Mouse (Mus musculus) liver, embryonic 15.5 days (tissue): ENCODE measurements at regions not wholly inside any gene's neighbourhood (a gene's known extent, or its start where the extent isn't known, plus 50 kb on each side); places are given as distances from the start of the nearest gene placed in this dataset.

Experiments used
- ATAC-seq: fragments of 200-750 bp; cut with Nextera tagmentation; 2 replicates; pipeline ENCODE4 v1.8.0; 2017; ENCODE audit warnings: moderate number of reproducible peaks, mild to moderate bottlenecking, moderate library complexity; ENCODE audit not compliant: insufficient read depth
- H3K27ac ChIP-seq: fragments of 300-500 bp; sonication (generic); replicated peaks from 2 replicates; pipeline ENCODE4 v1.5.1; 2015; ENCODE audit warnings: mild to moderate bottlenecking, inconsistent platforms
- H3K27me3 ChIP-seq: fragments of 300-500 bp; sonication (generic); 2 replicates; pipeline ENCODE4 v1.6.1; 2015; ENCODE audit warnings: mild to moderate bottlenecking, inconsistent platforms
- H3K36me3 ChIP-seq: fragments of 300-500 bp; sonication (generic); replicated peaks from 2 replicates; pipeline ENCODE4 v1.6.1; 2015; ENCODE audit warnings: moderate library complexity, mild to moderate bottlenecking, inconsistent platforms
- H3K4me1 ChIP-seq: fragments of 300-500 bp; sonication (generic); replicated peaks from 2 replicates; pipeline ENCODE4 v1.6.1; 2015; ENCODE audit warnings: inconsistent platforms
- H3K4me2 ChIP-seq: fragments of 300-500 bp; sonication (generic); 2 replicates; pipeline ENCODE4 v1.6.1; 2015; ENCODE audit warnings: moderate library complexity, mild to moderate bottlenecking, inconsistent platforms
- H3K4me3 ChIP-seq: fragments of 300-500 bp; sonication (generic); replicated peaks from 2 replicates; pipeline ENCODE4 v1.5.1; 2015; ENCODE audit warnings: mild to moderate bottlenecking, inconsistent platforms
- H3K9ac ChIP-seq: fragments of 300-500 bp; sonication (generic); 2 replicates; pipeline ENCODE4 v1.6.1; 2015; ENCODE audit warnings: moderate library complexity, mild to moderate bottlenecking, inconsistent platforms
- H3K9me3 ChIP-seq: fragments of 300-500 bp; sonication (generic); replicated peaks from 2 replicates; pipeline ENCODE4 v1.6.1; 2016; ENCODE audit warnings: inconsistent platforms
- WGBS: fragments of 180-500 bp; shearing (Covaris S2); methylation state at CpG from one replicate; pipeline ENCODE4 v1.1.7; 2015; ENCODE audit warnings: mixed read lengths; ENCODE audit not compliant: insufficient replicate concordance; 5-methylcytosine and 5-hydroxymethylcytosine counted together

DNA sequence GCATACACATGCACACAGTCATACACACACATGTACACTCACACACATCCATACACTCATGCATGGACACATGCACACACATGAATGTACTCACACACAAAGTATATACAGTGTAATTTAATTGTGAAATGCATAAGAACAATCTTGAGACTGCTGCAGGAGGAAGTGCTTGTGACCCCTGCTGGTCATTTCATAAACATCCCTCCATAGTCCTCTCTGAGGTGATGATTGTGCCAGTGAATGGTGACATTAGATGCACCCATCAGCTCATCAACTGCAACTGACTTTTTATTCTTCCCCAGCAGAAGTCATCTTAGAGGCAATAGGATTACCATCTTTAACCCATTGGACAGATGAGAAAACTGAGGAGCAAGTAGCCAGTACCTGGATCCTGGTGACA, 597.2 kb downstream of the Vrk1 start:
- H3K4me3 ChIP-seq: no peak overlapping the region
- ATAC-seq: no peak
- H3K4me2 ChIP-seq: no peak overlapping the region
- H3K9me3 ChIP-seq: no peaks in the 10 kb centered on the region
- no peak overlapping the region for H3K27ac ChIP-seq
- no peaks in the 10 kb centered on the region for H3K4me1 ChIP-seq
- no peaks in the 10 kb centered on the region for H3K27me3 ChIP-seq
- no peak overlapping the region for H3K9ac ChIP-seq
- no peaks in the 10 kb centered on the region for H3K36me3 ChIP-seq

DNA sequence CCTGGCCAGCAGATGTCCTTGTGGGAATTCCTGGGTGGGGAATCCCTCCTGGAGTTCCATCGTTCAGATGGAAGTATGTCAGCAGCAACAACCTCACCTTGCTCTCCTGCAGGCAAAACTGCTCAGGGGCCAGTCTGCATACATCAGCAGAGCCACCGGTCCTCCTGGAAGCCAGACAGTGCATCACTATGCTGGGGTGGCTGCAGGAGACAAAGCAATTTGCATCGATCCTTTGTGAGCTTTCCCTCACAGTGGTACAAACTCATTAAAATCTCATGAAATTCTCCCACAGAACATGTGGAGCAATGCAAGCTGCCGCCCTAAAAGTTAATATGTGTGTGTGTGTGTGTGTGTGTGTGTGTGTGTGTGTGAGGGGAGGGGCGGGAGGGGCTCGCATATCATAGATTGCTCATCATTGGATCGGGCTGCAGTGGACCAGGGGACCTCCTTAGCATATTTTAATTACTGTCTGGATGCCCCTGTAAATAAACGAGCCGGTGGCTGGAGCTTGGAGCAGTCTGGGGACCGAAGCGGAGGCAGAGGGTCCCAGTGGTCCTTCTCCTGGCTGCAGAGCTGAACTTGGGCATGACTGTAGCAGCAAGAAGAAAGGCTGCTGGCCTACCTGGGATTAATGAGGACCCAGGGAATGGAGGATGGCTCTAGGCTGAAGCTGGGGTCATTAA, 597.8 kb downstream of the Vrk1 start:
- ATAC-seq: no peak
- H3K36me3 ChIP-seq: no peaks in the 10 kb centered on the region
- no peak overlapping the region for H3K4me2 ChIP-seq
- H3K27me3 ChIP-seq: no peaks in the 10 kb centered on the region
- H3K4me1 ChIP-seq: no peaks in the 10 kb centered on the region
- no peak overlapping the region for H3K9ac ChIP-seq
- H3K4me3 ChIP-seq: no peak overlapping the region
- H3K9me3 ChIP-seq: no peaks in the 10 kb centered on the region
- 59% methylated on average over 11 of the region's 11 CpGs for WGBS
- H3K27ac ChIP-seq: no peak overlapping the region

DNA sequence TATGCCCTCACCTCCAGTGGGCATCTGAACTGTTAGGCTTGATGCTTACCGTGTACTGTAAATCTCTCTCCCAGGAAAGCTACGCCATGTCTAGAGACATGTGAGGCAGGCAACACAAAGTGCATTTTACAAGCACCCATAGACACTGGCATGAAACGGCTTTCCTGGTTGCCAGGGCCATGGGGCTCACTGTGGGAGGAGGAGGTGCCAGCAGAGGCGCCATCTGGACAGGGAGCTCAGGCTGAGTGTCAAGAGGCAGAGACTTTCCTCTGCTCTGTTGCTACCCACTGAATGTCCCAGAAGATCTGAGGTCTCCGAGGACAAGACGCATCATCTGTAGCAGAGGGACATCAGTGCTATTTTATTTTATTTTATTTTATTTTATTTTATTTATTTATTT, 608.7 kb downstream of the Vrk1 start:
- H3K27ac ChIP-seq: no peak overlapping the region
- peaks cover 9% of the 10 kb centered on the region; the same call in 1 of the 2 replicates for H3K9me3 ChIP-seq
- H3K4me1 ChIP-seq: no peaks in the 10 kb centered on the region
- no peak overlapping the region for H3K4me2 ChIP-seq
- no peaks in the 10 kb centered on the region for H3K27me3 ChIP-seq
- H3K9ac ChIP-seq: no peak overlapping the region
- ATAC-seq: no peak
- no peak overlapping the region for H3K4me3 ChIP-seq
- 67% methylated on average over 6 of the region's 6 CpGs for WGBS
- H3K36me3 ChIP-seq: no peaks in the 10 kb centered on the region

DNA sequence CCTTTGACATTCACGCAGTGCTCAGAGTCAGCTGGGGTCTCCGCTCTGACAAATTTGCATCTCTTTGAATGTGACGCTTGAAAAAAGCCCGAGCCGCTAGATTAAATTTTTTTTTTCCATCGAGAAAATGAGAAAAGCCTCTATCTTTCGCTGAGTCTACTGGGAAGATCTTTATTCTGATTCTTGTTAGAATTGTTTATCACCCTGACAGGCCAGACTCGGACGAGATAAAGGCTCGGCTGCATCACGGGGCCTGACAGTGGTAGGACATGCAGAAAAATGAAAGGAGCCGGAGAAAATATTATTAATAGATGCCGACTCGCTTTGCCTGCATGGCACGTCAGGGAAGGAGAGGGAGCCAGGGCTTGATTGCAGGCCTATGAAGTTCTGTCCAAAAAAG, 616.8 kb downstream of the Vrk1 start:
- H3K4me2 ChIP-seq: no peak overlapping the region
- H3K9ac ChIP-seq: no peak overlapping the region
- no peaks in the 10 kb centered on the region for H3K4me1 ChIP-seq
- no peaks in the 10 kb centered on the region for H3K9me3 ChIP-seq
- no peaks in the 10 kb centered on the region for H3K27me3 ChIP-seq
- H3K27ac ChIP-seq: no peak overlapping the region
- ATAC-seq: no peak
- no peak overlapping the region for H3K4me3 ChIP-seq
- H3K36me3 ChIP-seq: no peaks in the 10 kb centered on the region
- 61% methylated on average over 15 of the region's 15 CpGs for WGBS

DNA sequence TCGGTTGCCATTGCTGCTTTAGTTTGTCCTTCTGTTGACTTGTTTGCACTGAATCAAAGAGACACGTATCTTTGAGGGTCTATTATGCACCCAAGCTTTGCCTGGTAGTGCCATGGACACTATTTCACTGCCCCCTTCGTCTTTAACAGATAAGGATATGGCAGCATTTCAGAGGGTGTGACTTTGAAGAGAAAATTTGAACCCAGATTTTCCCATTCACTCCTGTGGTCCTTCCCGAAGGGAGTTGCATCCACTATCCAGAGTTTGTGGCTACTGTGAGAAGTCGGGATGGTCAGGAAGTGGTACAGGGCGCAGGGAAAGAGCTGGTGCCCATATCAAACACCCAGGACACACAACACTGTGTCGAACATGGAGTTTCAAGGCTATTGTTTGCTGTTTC, 622.5 kb downstream of the Vrk1 start:
- H3K4me1 ChIP-seq: no peaks in the 10 kb centered on the region
- ATAC-seq: no peak
- H3K27me3 ChIP-seq: no peaks in the 10 kb centered on the region
- H3K9me3 ChIP-seq: peaks cover 5% of the 10 kb centered on the region; the same call in 1 of the 2 replicates
- no peaks in the 10 kb centered on the region for H3K36me3 ChIP-seq
- WGBS: 52% methylated on average over 7 of the region's 7 CpGs
- no peak overlapping the region for H3K27ac ChIP-seq
- H3K4me2 ChIP-seq: no peak overlapping the region
- H3K4me3 ChIP-seq: no peak overlapping the region
- H3K9ac ChIP-seq: no peak overlapping the region

DNA sequence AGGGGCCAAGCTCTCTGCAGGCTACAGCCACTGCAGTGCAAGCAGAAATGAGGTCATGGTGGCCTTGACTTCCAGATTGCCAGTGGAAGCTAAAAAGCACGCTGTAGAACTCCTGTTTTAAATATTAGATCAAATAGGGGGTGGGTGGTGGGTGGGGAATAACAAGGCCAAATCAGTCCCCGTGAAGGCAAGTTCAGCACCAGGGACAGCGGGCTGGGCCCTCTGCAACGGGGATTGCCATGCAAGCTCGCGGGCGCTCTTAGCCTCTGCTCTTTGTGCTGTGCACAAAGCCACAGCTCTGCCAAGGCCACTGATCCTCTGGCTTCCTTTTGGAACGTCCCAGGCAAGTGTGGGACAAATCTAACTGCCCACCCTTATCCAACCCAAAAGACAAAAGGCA, 623.1 kb downstream of the Vrk1 start:
- Histone ChIP-seq H3K27me3 (no peaks in the 10 kb centered on the region), H3K36me3 (no peaks in the 10 kb centered on the region), H3K4me3 (no peak overlapping the region), H3K9me3 (peaks cover 5% of the 10 kb centered on the region; the same call in 1 of the 2 replicates), H3K4me2 (no peak overlapping the region), H3K27ac (no peak overlapping the region), H3K9ac (no peak overlapping the region), H3K4me1 (no peaks in the 10 kb centered on the region)
- WGBS: 6% methylated on average over 8 of the region's 8 CpGs
- no peak for ATAC-seq

DNA sequence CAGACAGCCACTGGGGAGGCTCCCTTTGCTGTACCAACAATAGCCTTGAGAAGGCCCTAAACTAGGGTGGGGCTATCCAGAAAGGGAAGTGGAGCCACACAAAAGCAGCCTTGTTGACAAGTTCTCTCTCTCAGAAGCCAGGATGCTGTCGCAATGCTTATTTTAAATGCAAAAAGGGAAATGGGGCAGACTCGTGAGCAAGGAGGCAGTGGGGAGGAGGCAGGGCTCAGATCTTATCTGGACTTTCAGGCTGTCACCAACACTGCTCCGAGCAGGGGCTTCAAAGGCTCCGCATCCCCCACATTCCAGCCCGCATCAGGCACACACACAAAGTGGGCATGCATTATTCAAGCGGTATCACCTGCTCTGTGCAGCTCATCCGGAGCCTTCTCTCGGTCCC, 648.3 kb downstream of the Vrk1 start:
- Histone ChIP-seq H3K9me3 (no peaks in the 10 kb centered on the region), H3K27me3 (no peaks in the 10 kb centered on the region), H3K4me3 (no peak overlapping the region), H3K4me2 (no peak overlapping the region), H3K27ac (no peak overlapping the region), H3K36me3 (no peaks in the 10 kb centered on the region), H3K4me1 (no peaks in the 10 kb centered on the region), H3K9ac (no peak overlapping the region)
- ATAC-seq: no peak
- WGBS: 7% methylated on average over 8 of the region's 8 CpGs

DNA sequence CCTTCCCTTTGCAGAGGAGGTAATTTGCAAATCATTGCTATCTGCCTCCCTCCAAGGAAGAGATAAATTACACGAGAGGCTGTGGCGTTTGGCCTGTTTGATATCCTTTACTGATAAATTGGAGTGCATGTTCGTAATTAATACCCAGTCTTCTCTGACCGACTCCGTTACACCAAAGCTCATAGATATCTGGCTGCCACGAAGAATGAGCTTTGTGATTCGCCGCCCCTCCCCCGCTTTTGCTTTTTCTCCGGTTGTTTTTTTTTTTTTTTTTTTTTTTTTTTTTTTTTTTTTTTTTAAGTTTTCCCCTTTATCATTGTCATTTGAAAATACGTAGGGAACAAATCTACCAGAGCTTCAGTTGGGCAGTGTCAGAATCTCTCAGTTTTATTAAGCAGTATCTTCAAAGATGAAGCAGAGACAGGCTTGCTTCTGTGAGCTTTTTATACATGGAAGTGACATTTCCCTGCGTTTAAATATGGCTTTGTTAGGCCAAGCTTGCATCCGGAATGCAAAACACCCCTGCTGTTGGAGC, 663.3 kb downstream of the Vrk1 start:
- 35% methylated on average over 13 of the region's 13 CpGs for WGBS
- H3K4me3 ChIP-seq: no peak overlapping the region
- no peak overlapping the region for H3K27ac ChIP-seq

DNA sequence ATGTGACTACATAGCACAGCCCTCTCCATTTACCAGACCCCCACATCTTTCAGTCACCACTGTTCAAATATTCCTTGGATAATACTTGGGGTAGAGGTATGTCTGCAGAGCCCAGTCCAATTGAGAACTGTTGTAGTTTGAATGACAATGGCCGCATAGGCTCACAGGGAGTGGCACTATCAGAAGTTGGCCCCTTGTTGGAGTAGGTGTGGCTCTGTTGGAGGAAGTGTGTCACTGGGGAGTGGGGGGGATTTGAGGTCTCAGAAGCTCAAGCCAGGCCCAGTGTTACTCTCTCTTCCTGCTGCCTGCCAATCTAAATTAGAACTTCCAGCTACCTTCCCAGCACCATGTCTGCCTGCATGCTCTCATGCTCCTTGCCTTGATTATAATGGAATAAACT, 664.7 kb downstream of the Vrk1 start:
- H3K9me3 ChIP-seq: no peaks in the 10 kb centered on the region; the same call in 1 of the 2 replicates
- WGBS: 58% methylated on average over 1 of the region's 1 CpGs
- no peak overlapping the region for H3K9ac ChIP-seq
- no peak overlapping the region for H3K27ac ChIP-seq
- no peak overlapping the region for H3K4me3 ChIP-seq
- no peaks in the 10 kb centered on the region for H3K36me3 ChIP-seq
- H3K4me1 ChIP-seq: no peaks in the 10 kb centered on the region
- ATAC-seq: no peak
- no peak overlapping the region for H3K4me2 ChIP-seq
- no peaks in the 10 kb centered on the region for H3K27me3 ChIP-seq

More for the DNA sequence above, 663.3 kb downstream of the Vrk1 start:
- H3K27me3 ChIP-seq: no peaks in the 10 kb centered on the region
- ATAC-seq: no peak
- H3K9ac ChIP-seq: no peak overlapping the region
- no peaks in the 10 kb centered on the region for H3K4me1 ChIP-seq
- H3K9me3 ChIP-seq: no peaks in the 10 kb centered on the region; the same call in 1 of the 2 replicates
- H3K36me3 ChIP-seq: no peaks in the 10 kb centered on the region
- no peak overlapping the region for H3K4me2 ChIP-seq

DNA sequence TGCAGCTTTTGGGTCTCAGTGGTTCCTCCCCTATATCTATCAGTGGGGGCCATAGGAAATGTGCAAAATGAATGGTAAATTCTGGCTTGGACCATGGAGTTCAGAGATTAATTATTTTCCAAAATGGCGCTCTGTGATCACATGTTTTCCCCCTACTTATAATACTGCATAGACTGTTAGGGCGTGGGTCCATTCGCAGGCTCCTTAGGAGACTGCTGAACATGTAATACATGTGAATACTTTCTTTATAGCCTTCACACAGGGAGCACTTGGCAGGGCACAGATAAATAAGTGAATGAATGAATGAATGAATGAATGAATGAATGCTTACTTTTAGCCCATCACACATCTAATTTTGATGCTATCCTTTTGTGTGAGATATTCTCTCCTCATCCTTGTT, 666.1 kb downstream of the Vrk1 start:
- no peaks in the 10 kb centered on the region for H3K4me1 ChIP-seq
- no peak overlapping the region for H3K4me3 ChIP-seq
- H3K27ac ChIP-seq: no peak overlapping the region
- H3K4me2 ChIP-seq: no peak overlapping the region
- no peaks in the 10 kb centered on the region for H3K9me3 ChIP-seq
- no peaks in the 10 kb centered on the region for H3K27me3 ChIP-seq
- no peak for ATAC-seq
- H3K36me3 ChIP-seq: no peaks in the 10 kb centered on the region
- H3K9ac ChIP-seq: no peak overlapping the region
- WGBS: 65% methylated on average over 3 of the region's 3 CpGs

DNA sequence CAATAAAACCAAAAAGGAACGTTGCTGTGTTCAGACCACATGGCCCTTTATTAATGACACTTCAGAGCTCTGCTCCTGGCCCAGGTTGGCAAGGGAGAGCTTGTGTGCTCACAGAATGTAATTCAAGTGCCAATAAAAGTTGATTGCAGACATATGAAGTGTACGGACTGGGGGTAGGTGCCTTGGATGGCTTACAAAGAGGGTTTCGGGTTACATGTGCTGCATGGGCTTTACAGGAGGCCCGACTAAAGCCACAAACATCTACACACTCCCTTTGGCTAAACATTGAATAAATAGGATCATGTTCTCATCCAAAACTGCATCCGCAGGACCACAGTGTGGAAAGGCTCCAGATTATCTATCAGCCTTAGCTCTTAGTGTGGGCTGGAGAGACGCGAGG, 666.5 kb downstream of the Vrk1 start:
- Histone ChIP-seq H3K4me2 (no peak overlapping the region), H3K4me1 (no peaks in the 10 kb centered on the region), H3K36me3 (no peaks in the 10 kb centered on the region), H3K27me3 (no peaks in the 10 kb centered on the region), H3K9me3 (no peaks in the 10 kb centered on the region), H3K4me3 (no peak overlapping the region), H3K9ac (no peak overlapping the region), H3K27ac (no peak overlapping the region)
- no peak for ATAC-seq
- WGBS: 69% methylated on average over 7 of the region's 7 CpGs

DNA sequence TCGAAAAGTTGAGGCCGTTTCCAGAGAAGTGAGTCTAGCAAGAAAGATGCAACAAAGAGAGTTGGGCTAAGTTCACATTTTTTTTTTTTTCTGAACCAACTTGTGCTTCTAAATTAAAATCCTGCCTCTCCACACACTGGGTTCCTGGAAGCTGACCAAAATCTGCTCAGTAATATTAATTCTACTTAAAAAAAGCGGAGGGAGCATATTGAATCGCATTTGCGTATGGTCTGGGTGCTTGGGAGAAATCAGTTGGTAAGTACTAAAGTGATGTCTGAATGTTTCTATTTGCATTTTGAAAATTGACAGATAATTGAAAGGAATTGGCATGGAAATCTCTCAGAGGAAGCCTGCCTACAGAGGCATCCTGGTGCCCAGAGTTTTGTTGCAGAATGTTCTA, 676.0 kb downstream of the Vrk1 start:
- Histone ChIP-seq H3K4me3 (no peak overlapping the region), H3K27me3 (no peaks in the 10 kb centered on the region), H3K4me1 (no peaks in the 10 kb centered on the region), H3K9me3 (no peaks in the 10 kb centered on the region), H3K9ac (no peak overlapping the region), H3K4me2 (no peak overlapping the region), H3K27ac (no peak overlapping the region), H3K36me3 (no peaks in the 10 kb centered on the region)
- no peak for ATAC-seq
- WGBS: 64% methylated on average over 5 of the region's 5 CpGs
